11 mouse cellular contexts compared by ENCODE assay signal in the genomic region with DNA sequence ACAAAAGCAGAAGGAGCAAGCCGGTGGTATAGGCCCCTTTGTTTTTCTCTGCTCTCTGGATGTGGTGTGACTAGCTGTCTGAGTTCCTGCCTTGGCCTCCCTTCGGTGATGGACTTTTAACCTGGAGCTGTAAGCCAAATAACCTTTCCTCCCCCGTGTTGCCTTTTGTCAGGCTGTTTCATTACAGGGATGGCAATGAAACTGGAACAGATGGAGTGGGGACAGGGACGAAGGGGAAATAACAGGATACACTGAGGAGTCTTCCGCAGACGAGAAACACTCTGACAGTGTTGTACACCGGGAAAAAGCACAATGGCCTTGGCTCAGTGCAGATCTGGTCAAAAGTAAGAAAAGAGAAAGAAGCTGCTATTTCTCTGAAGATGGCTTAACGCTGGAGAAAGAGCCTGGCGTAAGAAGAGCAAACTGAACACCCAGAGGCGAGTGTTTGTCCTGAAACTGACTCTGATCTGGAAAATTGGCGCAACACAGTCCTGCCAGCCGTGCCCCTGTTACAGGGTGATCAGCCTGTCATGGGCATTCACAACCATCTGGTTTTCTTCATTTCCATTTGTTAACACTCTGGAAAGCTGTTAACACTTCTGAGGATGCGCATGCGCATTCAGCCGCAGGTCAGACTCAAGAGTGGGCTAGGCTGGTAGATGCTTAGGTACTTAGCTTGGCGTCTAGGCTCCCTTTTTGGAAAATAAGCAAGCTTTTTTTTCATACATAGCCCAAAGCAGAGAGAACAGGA.
DNase-seq lines count a peak whose midpoint lies in the region; ATAC-seq and TF ChIP-seq lines count a peak whose summit lies in the region.
"Had no signal": no experiment of that assay in that cellular context is flagged by ENCODE, and none has a peak within 500 bp of the region (broad histone marks: within the 10 kb centered on the region; RNA-seq: fewer than 3 reads in every experiment).

No protein-coding gene starts in this region.

- TF ChIP-seq POLR2A in kidney, adult 2 months (IDR thresholded peaks at IDR 0.05; ENCODE audit: low read depth, low read length) = no peak

- ATAC-seq in neural tube, embryonic 15.5 days (ENCODE audit: low FRiP score) = no peak

- peaks cover 8% of the 10 kb centered on the region for H3K4me1 ChIP-seq in kidney, adult 2 months (ENCODE audit: control insufficient read depth, insufficient read depth, low read length)
- peaks cover 4% of the 10 kb centered on the region; the same call in 1 of the 2 replicates for H3K4me1 ChIP-seq in neural tube, embryonic 15.5 days
- H3K4me1 ChIP-seq: embryonic facial prominence, embryonic 15.5 days had no signal

- no peak overlapping the region for H3K9ac ChIP-seq in neural tube, embryonic 15.5 days (replicated peaks)
- H3K9ac ChIP-seq: embryonic facial prominence, embryonic 15.5 days had no signal

- no peaks in the 10 kb centered on the region for H3K36me3 ChIP-seq in kidney, adult 2 months (ENCODE audit: control insufficient read depth, insufficient read depth, low read length)
- H3K36me3 ChIP-seq in neural tube, embryonic 15.5 days = no peaks in the 10 kb centered on the region
- H3K36me3 ChIP-seq: embryonic facial prominence, embryonic 15.5 days had no signal

- H3K4me3 ChIP-seq in kidney, adult 2 months (ENCODE audit: insufficient read depth, low read depth, low read length) = no peak overlapping the region
- H3K4me3 ChIP-seq in neural tube, embryonic 15.5 days (replicated peaks) = no peak overlapping the region
- H3K4me3 ChIP-seq: embryonic facial prominence, embryonic 15.5 days had no signal

- no peak for TF ChIP-seq CTCF in kidney, adult 2 months (conservative IDR thresholded peaks at IDR 0.05; ENCODE audit: insufficient read depth, insufficient read length, low read depth, low read length)

- no peak overlapping the region for H3K27ac ChIP-seq in kidney, adult 2 months (ENCODE audit: insufficient read depth, low read depth, low read length)
- H3K27ac ChIP-seq in neural tube, embryonic 15.5 days (replicated peaks) = no peak overlapping the region
- H3K27ac ChIP-seq: embryonic facial prominence, embryonic 15.5 days had no signal

- DNase-seq in heart, postnatal 10 days = peak; percentile 29 to 33
- no peak for DNase-seq in heart, postnatal 36 days
- peak; percentile 16 for DNase-seq in R1 (ENCODE audit: low read depth, low spot score)
- DNase-seq in cerebellum, adult 11-12 months = peak; percentile 10
- DNase-seq in kidney, adult 2 months = peak; percentile 74
- no peak for DNase-seq in layer of hippocampus, postnatal 25 days (ENCODE audit: extremely low spot score in 1 of 2, low spot score in 1 of 2)
- no peak for DNase-seq in spleen, postnatal 14 days (ENCODE audit: low spot score in 2 of 2)
- DNase-seq: gastrocnemius, postnatal 36 days; liver had no signal

- intact Hi-C loops in heart, postnatal 10 days (cut with DNase I) = no loop called here
- intact Hi-C loops in heart, postnatal 36 days (cut with DNase I) = no loop called here

- no peak overlapping the region for H3K4me2 ChIP-seq in neural tube, embryonic 15.5 days
- H3K4me2 ChIP-seq: embryonic facial prominence, embryonic 15.5 days had no signal

- H3K9me3 ChIP-seq in neural tube, embryonic 15.5 days (replicated peaks) = no peaks in the 10 kb centered on the region
- H3K9me3 ChIP-seq: embryonic facial prominence, embryonic 15.5 days had no signal

- WGBS in kidney, adult 2 months = 39% methylated on average over 16 of the region's 16 CpGs
- WGBS in neural tube, embryonic 15.5 days = 70% methylated on average over 16 of the region's 16 CpGs

- H3K27me3 ChIP-seq in kidney, adult 2 months (replicated peaks; ENCODE audit: control insufficient read depth, insufficient read depth, low read length) = no peaks in the 10 kb centered on the region
- no peaks in the 10 kb centered on the region for H3K27me3 ChIP-seq in neural tube, embryonic 15.5 days (replicated peaks)
- H3K27me3 ChIP-seq: embryonic facial prominence, embryonic 15.5 days had no signal

Comparison
In these comparisons a context has a peak if more than half of its experiments do, and no peak if none do; other contexts are left out.
1. DNase-seq: peak in heart, postnatal 10 days (2 of 2), R1 (single experiment), cerebellum, adult 11-12 months (single experiment) and kidney, adult 2 months (single experiment); none in heart, postnatal 36 days (0 of 2), layer of hippocampus, postnatal 25 days (0 of 2) and spleen, postnatal 14 days (0 of 2).